ENCODE assay signal across 10 mouse cellular contexts in the genomic region with DNA sequence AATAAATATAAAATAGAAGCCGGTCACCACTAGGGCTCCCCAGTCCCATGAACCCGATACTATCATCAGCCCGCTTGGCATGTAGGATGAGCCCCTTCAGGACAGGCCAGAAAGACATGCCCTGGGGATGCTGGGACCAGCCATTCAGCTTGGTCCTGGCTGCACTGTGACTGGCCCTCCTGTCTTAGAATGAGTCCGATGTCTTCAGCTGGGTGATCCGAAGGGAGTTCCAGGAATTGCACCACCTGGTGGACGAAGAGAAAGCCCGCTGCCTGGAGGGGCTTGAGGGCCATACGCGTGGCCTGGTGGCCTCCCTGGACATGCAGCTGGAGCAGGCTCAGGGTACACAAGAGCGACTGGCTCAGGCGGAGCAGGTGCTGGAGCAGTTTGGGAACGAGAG. TPM values are rescaled to one million over a fixed set of nuclear protein-coding genes. Genes with fewer than 3 reads are reported as not detected.
DNase-seq lines count a peak whose midpoint lies in the region; ATAC-seq and TF ChIP-seq lines count a peak whose summit lies in the region.
"Had no signal": no experiment of that assay in that cellular context is flagged by ENCODE, and none has a peak within 500 bp of the region (broad histone marks: within the 10 kb centered on the region; RNA-seq: fewer than 3 reads in every experiment).

No protein-coding gene starts in this region.

- no peak overlapping the region for H3K27ac ChIP-seq in forebrain, embryonic 14.5 days (ENCODE audit: low read depth, low read length)
- H3K27ac ChIP-seq in forebrain, embryonic 13.5 days: no peak overlapping the region
- H3K27ac ChIP-seq in testis, adult 2 months (ENCODE audit: control insufficient read depth, insufficient read depth, low read depth, low read length): no peak overlapping the region
- H3K27ac ChIP-seq: stomach, embryonic 15.5 days had no signal

- DNase-seq in forebrain, embryonic 14.5 days (ENCODE audit: low spot score): peak; percentile 55
- no peak for DNase-seq in testis, postnatal 14 days (ENCODE audit: low spot score)
- peak; percentile 47 for DNase-seq in induced T-regulatory cell, adult 2 months (ENCODE audit: low read depth)
- peak; percentile 44 for DNase-seq in naive thymus-derived CD4-positive, alpha-beta T cell, adult 2 months (ENCODE audit: low read depth)
- no peak for DNase-seq in urinary bladder, postnatal 25 days (ENCODE audit: low spot score)
- DNase-seq in natural killer cell, adult 2 months (ENCODE audit: low spot score in 2 of 2): no peak

- no peak overlapping the region for H3K9ac ChIP-seq in forebrain, embryonic 14.5 days (ENCODE audit: low read length)
- no peak overlapping the region for H3K9ac ChIP-seq in forebrain, embryonic 13.5 days
- H3K9ac ChIP-seq: stomach, embryonic 15.5 days had no signal

- WGBS in forebrain, embryonic 14.5 days: 28% methylated on average over 12 of the region's 12 CpGs
- 24% methylated on average over 12 of the region's 12 CpGs for WGBS in forebrain, embryonic 13.5 days

- ATAC-seq in forebrain, embryonic 14.5 days: no peak
- no peak for ATAC-seq in forebrain, embryonic 13.5 days

- H3K36me3 ChIP-seq in forebrain, embryonic 14.5 days (ENCODE audit: control insufficient read depth, insufficient read depth, low read length): no peaks in the 10 kb centered on the region
- no peaks in the 10 kb centered on the region for H3K36me3 ChIP-seq in forebrain, embryonic 13.5 days (ENCODE audit: poor library complexity, severe bottlenecking)
- no peaks in the 10 kb centered on the region for H3K36me3 ChIP-seq in testis, adult 2 months (ENCODE audit: control insufficient read depth, insufficient read depth, low read length)
- H3K36me3 ChIP-seq: stomach, embryonic 15.5 days had no signal

- no peak overlapping the region for H3K4me3 ChIP-seq in forebrain, embryonic 14.5 days (ENCODE audit: low read depth, low read length)
- no peak overlapping the region for H3K4me3 ChIP-seq in forebrain, embryonic 13.5 days
- H3K4me3 ChIP-seq in testis, adult 2 months (ENCODE audit: control insufficient read depth, low read depth, low read length): no peak overlapping the region
- H3K4me3 ChIP-seq: stomach, embryonic 15.5 days had no signal

- TF ChIP-seq POLR2A in testis, adult 2 months (IDR thresholded peaks at IDR 0.05; ENCODE audit: control insufficient read depth, low read depth, low read length): no peak

- no peak overlapping the region for H3K4me2 ChIP-seq in forebrain, embryonic 14.5 days (ENCODE audit: low read length)
- H3K4me2 ChIP-seq in forebrain, embryonic 13.5 days: no peak overlapping the region
- H3K4me2 ChIP-seq: stomach, embryonic 15.5 days had no signal

- no peaks in the 10 kb centered on the region for H3K4me1 ChIP-seq in forebrain, embryonic 14.5 days (ENCODE audit: control insufficient read depth, insufficient read depth, low read length)
- 0 out of 2 replicates have a peak, but pooled peaks cover 1% of the 10 kb centered on the region for H3K4me1 ChIP-seq in forebrain, embryonic 13.5 days
- H3K4me1 ChIP-seq in testis, adult 2 months (ENCODE audit: control insufficient read depth, insufficient read depth, low read length): peaks cover 11% of the 10 kb centered on the region
- H3K4me1 ChIP-seq: stomach, embryonic 15.5 days had no signal

- peak; percentile 61 for TF ChIP-seq CTCF in testis, adult 2 months (IDR thresholded peaks at IDR 0.05; ENCODE audit: control insufficient read depth, insufficient read depth, insufficient replicate concordance, low read depth, low read length)

- no peaks in the 10 kb centered on the region for H3K9me3 ChIP-seq in forebrain, embryonic 14.5 days (replicated peaks; ENCODE audit: control insufficient read depth, low read length)
- no peaks in the 10 kb centered on the region for H3K9me3 ChIP-seq in forebrain, embryonic 13.5 days (replicated peaks)
- H3K9me3 ChIP-seq: stomach, embryonic 15.5 days had no signal

- no peaks in the 10 kb centered on the region for H3K27me3 ChIP-seq in forebrain, embryonic 14.5 days (replicated peaks; ENCODE audit: control insufficient read depth, insufficient read depth, low read length)
- H3K27me3 ChIP-seq in forebrain, embryonic 13.5 days: peaks cover 7% of the 10 kb centered on the region; the same call in 1 of the 2 replicates
- H3K27me3 ChIP-seq in testis, adult 2 months (ENCODE audit: control insufficient read depth, insufficient read depth, low read length): no peaks in the 10 kb centered on the region
- H3K27me3 ChIP-seq: stomach, embryonic 15.5 days had no signal

RNA-seq across cellular contexts. Expression of a gene that starts 6.2 kb away (rescaled TPM):
- polyA plus RNA-seq in forebrain, embryonic 14.5 days (2014; fragmentation: Nextera tagmentation; extraction: Ambion mirVana): 27.2 and 29.9 TPM in 2 replicates
- polyA plus RNA-seq in forebrain, embryonic 13.5 days (2015; fragmentation: Nextera tagmentation; extraction: Ambion mirVana): 36.8 and 40.4 TPM in 2 replicates
- 16.0 and 16.5 TPM in 2 replicates for polyA plus RNA-seq in testis, adult 2 months (2012; rRNA removed)

RNA-seq across cellular contexts. Expression of a gene that starts 10.4 kb away (rescaled TPM):
- polyA plus RNA-seq in forebrain, embryonic 14.5 days (2014; fragmentation: Nextera tagmentation; extraction: Ambion mirVana): not detected in 2 replicates
- not detected in 2 replicates for polyA plus RNA-seq in forebrain, embryonic 13.5 days (2015; fragmentation: Nextera tagmentation; extraction: Ambion mirVana)
- 0.78 and 0.99 TPM in 2 replicates for polyA plus RNA-seq in testis, adult 2 months (2012; rRNA removed)
- polyA plus RNA-seq: large intestine, adult 2 months had no signal

RNA-seq across cellular contexts. Expression of a gene that starts 13.7 kb away (rescaled TPM):
- not detected in 2 replicates for polyA plus RNA-seq in forebrain, embryonic 14.5 days (2014; fragmentation: Nextera tagmentation; extraction: Ambion mirVana)
- polyA plus RNA-seq in forebrain, embryonic 13.5 days (2015; fragmentation: Nextera tagmentation; extraction: Ambion mirVana): not detected in 2 replicates
- polyA plus RNA-seq in testis, adult 2 months (2012; rRNA removed): 71.8 and 87.2 TPM in 2 replicates
- polyA plus RNA-seq: large intestine, adult 2 months had no signal

RNA-seq across cellular contexts. Expression of a gene that starts 30.8 kb away (rescaled TPM):
- 9.8 and 11.3 TPM in 2 replicates for polyA plus RNA-seq in forebrain, embryonic 14.5 days (2014; fragmentation: Nextera tagmentation; extraction: Ambion mirVana)
- polyA plus RNA-seq in forebrain, embryonic 13.5 days (2015; fragmentation: Nextera tagmentation; extraction: Ambion mirVana): 15.3 and 16.9 TPM in 2 replicates
- polyA plus RNA-seq in testis, adult 2 months (2012; rRNA removed): 97.5 and 107 TPM in 2 replicates

Comparison
In these comparisons a context has a peak if more than half of its experiments do, and no peak if none do; other contexts are left out.
1. DNase-seq: peak in forebrain, embryonic 14.5 days (single experiment), induced T-regulatory cell, adult 2 months (single experiment) and naive thymus-derived CD4-positive, alpha-beta T cell, adult 2 months (single experiment); none in testis, postnatal 14 days (single experiment), urinary bladder, postnatal 25 days (single experiment) and natural killer cell, adult 2 months (0 of 2).
2. RNA of a gene that starts 13.7 kb away (polyA plus RNA-seq): 71.8 to 87.2 TPM in testis, adult 2 months; not detected in forebrain, embryonic 14.5 days and not detected in forebrain, embryonic 13.5 days; every median in the first group is over 10 times any median in the second.